Mouse (Mus musculus): ENCODE results near the gene Pigx. TPM values are rescaled to one million over a fixed set of nuclear protein-coding genes. Genes with fewer than 3 reads are reported as not detected.
"Not testable (repeated sequence)": the region's sequence is repeated elsewhere in the genome, so short reads cannot be mapped to it uniquely, and the experiment has no call there.

Gene Pigx
- polyA plus RNA-seq, 1 experiment from 2014 or later = 130 TPM

- H3K27me3 ChIP-seq = no peaks in the 10 kb centered on the region
- H3K4me1 ChIP-seq = peaks cover 34% of the 10 kb centered on the region
- no peak overlapping the region for H3K9ac ChIP-seq (replicated peaks)
- no peak overlapping the region for H3K4me3 ChIP-seq
- 49% methylated on average over 1 of the region's 1 CpGs for WGBS
- H3K4me2 ChIP-seq (replicated peaks) = no peak overlapping the region
- H3K36me3 ChIP-seq = no peaks in the 10 kb centered on the region
- no peak for ATAC-seq (replicated peaks)
- no peaks in the 10 kb centered on the region for H3K9me3 ChIP-seq
- H3K27ac ChIP-seq (replicated peaks) = no peak overlapping the region
Observed at GRCm38 (mm10) chr16:32075762-32076161, 23.8 kb downstream of the Pigx start.

- not testable (repeated sequence) for ATAC-seq (replicated peaks); H3K4me2 ChIP-seq (replicated peaks); H3K36me3 ChIP-seq; H3K4me1 ChIP-seq; H3K27ac ChIP-seq (replicated peaks); H3K27me3 ChIP-seq; H3K9me3 ChIP-seq; H3K4me3 ChIP-seq; H3K9ac ChIP-seq (replicated peaks)
- WGBS = 76% methylated on average over 4 of the region's 4 CpGs
Observed at GRCm38 (mm10) chr16:32070070-32070469, 29.5 kb downstream of the Pigx start.

GRCm38 (mm10) chr16:32068389-32069300 lies 30.9 kb downstream of the Pigx start:
- no peak overlapping the region for H3K4me2 ChIP-seq (replicated peaks)
- H3K4me3 ChIP-seq = no peak overlapping the region
- H3K27ac ChIP-seq (replicated peaks) = no peak overlapping the region
- 87% methylated on average over 12 of the region's 12 CpGs for WGBS
- no peaks in the 10 kb centered on the region for H3K9me3 ChIP-seq
- no peaks in the 10 kb centered on the region for H3K27me3 ChIP-seq
- no peaks in the 10 kb centered on the region for H3K4me1 ChIP-seq
- no peaks in the 10 kb centered on the region for H3K36me3 ChIP-seq
- no peak overlapping the region for H3K9ac ChIP-seq (replicated peaks)
- no peak for ATAC-seq (replicated peaks)

GRCm38 (mm10) chr16:32066899-32067298 lies 32.6 kb downstream of the Pigx start:
- Histone ChIP-seq H3K27me3 (no peaks in the 10 kb centered on the region), H3K4me2 (replicated peaks) (no peak overlapping the region), H3K27ac (replicated peaks) (no peak overlapping the region), H3K4me3 (no peak overlapping the region), H3K9me3 (no peaks in the 10 kb centered on the region), H3K4me1 (no peaks in the 10 kb centered on the region), H3K9ac (replicated peaks) (no peak overlapping the region), H3K36me3 (no peaks in the 10 kb centered on the region)
- peak; percentile 43; the same call in 1 of the 2 replicates for ATAC-seq (replicated peaks)
- WGBS = 92% methylated on average over 1 of the region's 1 CpGs

- no peak overlapping the region for H3K4me2 ChIP-seq (replicated peaks)
- no peak overlapping the region for H3K4me3 ChIP-seq
- 0 out of 2 replicates have a peak, but pooled peaks cover 3% of the 10 kb centered on the region for H3K4me1 ChIP-seq
- H3K27ac ChIP-seq (replicated peaks) = no peak overlapping the region
- ATAC-seq (replicated peaks) = no peak
- no peak overlapping the region for H3K9ac ChIP-seq (replicated peaks)
- no peaks in the 10 kb centered on the region for H3K9me3 ChIP-seq
- no peaks in the 10 kb centered on the region for H3K36me3 ChIP-seq
- WGBS = 86% methylated on average over 7 of the region's 7 CpGs
- H3K27me3 ChIP-seq = no peaks in the 10 kb centered on the region
Observed at GRCm38 (mm10) chr16:32063900-32064299, 35.6 kb downstream of the Pigx start.

- no peak overlapping the region for H3K4me3 ChIP-seq
- H3K9ac ChIP-seq (replicated peaks) = no peak overlapping the region
- no peaks in the 10 kb centered on the region for H3K27me3 ChIP-seq
- no peaks in the 10 kb centered on the region for H3K9me3 ChIP-seq
- H3K27ac ChIP-seq (replicated peaks) = no peak overlapping the region
- no peak for ATAC-seq (replicated peaks)
- no peaks in the 10 kb centered on the region for H3K36me3 ChIP-seq
- 0 out of 2 replicates have a peak, but pooled peaks cover 3% of the 10 kb centered on the region for H3K4me1 ChIP-seq
- no peak overlapping the region for H3K4me2 ChIP-seq (replicated peaks)
- 92% methylated on average over 2 of the region's 2 CpGs for WGBS
Observed at GRCm38 (mm10) chr16:32062226-32062625, 37.3 kb downstream of the Pigx start.

GRCm38 (mm10) chr16:32059840-32060523 lies 39.6 kb downstream of the Pigx start:
- Histone ChIP-seq H3K9me3 (no peaks in the 10 kb centered on the region), H3K27me3 (no peaks in the 10 kb centered on the region), H3K36me3 (no peaks in the 10 kb centered on the region), H3K27ac (replicated peaks) (no peak overlapping the region), H3K4me2 (replicated peaks) (no peak overlapping the region), H3K9ac (replicated peaks) (no peak overlapping the region), H3K4me1 (0 out of 2 replicates have a peak, but pooled peaks cover 3% of the 10 kb centered on the region), H3K4me3 (no peak overlapping the region)
- ATAC-seq (replicated peaks) = no peak
- WGBS = 71% methylated on average over 6 of the region's 6 CpGs

GRCm38 (mm10) chr16:32058817-32059216 lies 40.7 kb downstream of the Pigx start:
- ATAC-seq (replicated peaks) = no peak
- H3K27ac ChIP-seq (replicated peaks) = no peak overlapping the region
- 0 out of 2 replicates have a peak, but pooled peaks cover 3% of the 10 kb centered on the region for H3K4me1 ChIP-seq
- no peak overlapping the region for H3K4me3 ChIP-seq
- H3K27me3 ChIP-seq = no peaks in the 10 kb centered on the region
- WGBS = 82% methylated on average over 5 of the region's 5 CpGs
- H3K4me2 ChIP-seq (replicated peaks) = no peak overlapping the region
- H3K9me3 ChIP-seq = no peaks in the 10 kb centered on the region
- H3K9ac ChIP-seq (replicated peaks) = no peak overlapping the region
- no peaks in the 10 kb centered on the region for H3K36me3 ChIP-seq

GRCm38 (mm10) chr16:32042367-32042766 lies 57.2 kb downstream of the Pigx start:
- Histone ChIP-seq H3K9ac (replicated peaks) (no peak overlapping the region), H3K4me3 (no peak overlapping the region), H3K27ac (replicated peaks) (no peak overlapping the region), H3K36me3 (peaks cover 69% of the 10 kb centered on the region), H3K9me3 (no peaks in the 10 kb centered on the region), H3K4me2 (replicated peaks) (no peak overlapping the region), H3K4me1 (no peaks in the 10 kb centered on the region), H3K27me3 (no peaks in the 10 kb centered on the region)
- ATAC-seq (replicated peaks) = no peak
- WGBS = 92% methylated on average over 4 of the region's 4 CpGs

Other genes starting within 250 kb of the Pigx start
- 0.09 and 0.13 TPM in 2 replicates for gene Meltf, start 220.9 kb downstream of the Pigx start, polyA plus RNA-seq (2015; fragmentation: Nextera tagmentation; extraction: Ambion mirVana)
- 2.1 and 2.9 TPM in 2 replicates for gene Pigz, start 165.9 kb downstream of the Pigx start, polyA plus RNA-seq (2015; fragmentation: Nextera tagmentation; extraction: Ambion mirVana)
- gene 0610012G03Rik, start 151.2 kb downstream of the Pigx start, polyA plus RNA-seq (2015; fragmentation: Nextera tagmentation; extraction: Ambion mirVana) = 106 and 113 TPM in 2 replicates
- 115 and 116 TPM in 2 replicates for gene Ncbp2, start 151.2 kb downstream of the Pigx start, polyA plus RNA-seq (2015; fragmentation: Nextera tagmentation; extraction: Ambion mirVana)
- 17.2 and 18.4 TPM in 2 replicates for gene Senp5, start 96.5 kb downstream of the Pigx start, polyA plus RNA-seq (2015; fragmentation: Nextera tagmentation; extraction: Ambion mirVana)
- gene Pak2, start 20.4 kb downstream of the Pigx start, polyA plus RNA-seq (2015; fragmentation: Nextera tagmentation; extraction: Ambion mirVana) = 45.4 and 46.1 TPM in 2 replicates
- 41.7 and 45.7 TPM in 2 replicates for gene Cep19, start 60 bp upstream of the Pigx start, polyA plus RNA-seq (2015; fragmentation: Nextera tagmentation; extraction: Ambion mirVana)
- 7.8 and 8.2 TPM in 2 replicates for gene Nrros, start 65.9 kb upstream of the Pigx start, polyA plus RNA-seq (2015; fragmentation: Nextera tagmentation; extraction: Ambion mirVana)
- not detected in 2 replicates for gene Bex6, start 80.1 kb upstream of the Pigx start, polyA plus RNA-seq (2015; fragmentation: Nextera tagmentation; extraction: Ambion mirVana)
- 20.2 and 22.8 TPM in 2 replicates for gene Fbxo45, start 147.4 kb upstream of the Pigx start, polyA plus RNA-seq (2015; fragmentation: Nextera tagmentation; extraction: Ambion mirVana)
- gene Wdr53, start 147.5 kb upstream of the Pigx start, polyA plus RNA-seq (2015; fragmentation: Nextera tagmentation; extraction: Ambion mirVana) = 16.6 and 17.4 TPM in 2 replicates
- gene Smco1, start 171.7 kb upstream of the Pigx start, polyA plus RNA-seq (2015; fragmentation: Nextera tagmentation; extraction: Ambion mirVana) = not detected in 2 replicates
- gene Rnf168, start 177.7 kb upstream of the Pigx start, polyA plus RNA-seq (2015; fragmentation: Nextera tagmentation; extraction: Ambion mirVana) = 35.9 and 36.0 TPM in 2 replicates
- gene Ubxn7, start 232.5 kb upstream of the Pigx start, polyA plus RNA-seq (2015; fragmentation: Nextera tagmentation; extraction: Ambion mirVana) = 26.2 and 26.7 TPM in 2 replicates